Mouse (Mus musculus) cerebellum, adult 2 months (tissue): ENCODE measurements around the gene Cdk6.

Experiments used
- CTCF ChIP-seq: fragments of 200-500 bp; IDR thresholded peaks from 2 replicates; pipeline ENCODE4 v1.5.1; 2011; ENCODE audit warnings: low read depth, mild to moderate bottlenecking, control low read depth, low read length, moderate library complexity, borderline replicate concordance; ENCODE audit not compliant: insufficient read depth
- POLR2A ChIP-seq: fragments of 200-500 bp; IDR thresholded peaks from 2 replicates; pipeline ENCODE4 v1.6.1; 2011; ENCODE audit warnings: low read length, control low read depth, borderline replicate concordance; ENCODE audit not compliant: insufficient read depth

GRCm38 (mm10) chr5:3344081-3344631 is 2.9 kb downstream of the Cdk6 start:
- peak; percentile 55 for TF ChIP-seq CTCF
- no peak for TF ChIP-seq POLR2A
